Mouse (Mus musculus) heart, postnatal 4 days (tissue): Measurements from ENCODE around the gene Ttll7. TPM values are rescaled to one million over a fixed set of nuclear protein-coding genes. Genes with fewer than 3 reads are reported as not detected.

Experiments used
- DNase-seq: peaks from one replicate; pipeline ENCODE4 v3.0.0; 2021
- total RNA-seq, 2 experiments: library from RNA; stranded (reverse); gene quantifications; 2 replicates each; pipeline ENCODE4 v1.2.3; 2021

Ttll7 gene
- total RNA-seq, 2 experiments from 2014 or later = 2.5 to 2.6 TPM

DNA sequence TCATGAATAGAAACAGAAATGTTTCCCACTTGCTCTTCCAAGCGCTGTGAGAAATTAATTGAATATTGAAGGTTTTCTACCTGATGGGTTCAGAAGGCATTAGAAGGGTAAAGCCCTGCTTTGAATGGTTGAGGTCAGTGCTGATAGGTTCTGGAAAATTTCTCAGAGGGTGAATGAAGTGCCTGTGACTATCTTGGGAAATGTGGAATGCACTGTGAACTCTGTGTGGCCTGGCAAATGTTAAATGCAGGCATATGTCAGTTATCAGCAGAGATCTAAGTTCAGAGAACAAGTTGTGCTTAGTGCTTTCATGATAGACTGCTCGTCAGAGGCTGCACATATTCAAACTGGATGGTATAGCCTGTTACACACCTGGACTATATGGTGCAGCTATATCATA is 147.0 kb downstream of the Ttll7 start:
- DNase-seq = no peak

DNA sequence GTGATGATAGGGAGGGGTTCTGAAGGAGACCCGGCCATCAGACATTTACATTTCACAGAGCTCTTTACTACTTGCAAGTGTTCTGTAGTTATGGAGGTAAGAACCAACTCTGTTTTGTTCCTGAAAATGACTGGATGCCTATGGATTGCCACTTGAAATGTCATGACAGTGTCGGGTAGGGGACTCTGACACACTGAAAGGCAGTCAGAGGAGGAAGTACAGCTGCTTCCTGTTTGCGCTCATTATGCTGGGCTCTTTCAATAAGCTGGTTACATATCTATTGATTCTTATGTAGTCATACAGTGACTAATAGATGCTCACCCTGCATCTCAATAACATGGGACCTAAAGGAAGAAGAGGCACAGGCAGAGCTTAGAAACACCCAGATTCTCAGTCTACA is 148.8 kb downstream of the Ttll7 start:
- no peak for DNase-seq

DNA sequence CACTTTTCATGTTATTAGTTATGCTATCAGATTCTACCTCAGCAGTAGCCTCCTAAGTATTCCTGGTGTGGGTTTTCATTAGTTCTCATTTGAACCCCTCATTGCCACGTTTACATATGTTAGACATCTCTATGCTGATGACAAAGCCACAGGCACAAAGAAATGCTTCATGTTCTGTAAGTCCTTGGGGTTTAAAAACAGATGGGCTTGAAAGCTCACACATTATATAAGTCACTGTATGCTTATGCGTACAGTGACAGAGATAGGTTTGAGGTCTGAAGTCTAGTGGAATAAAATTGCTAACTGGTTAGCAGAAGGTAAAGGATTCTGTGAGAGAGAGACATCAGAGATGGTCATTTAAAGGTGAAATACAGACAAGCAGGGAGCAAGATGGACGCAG is 149.4 kb downstream of the Ttll7 start:
- no peak for DNase-seq

DNA sequence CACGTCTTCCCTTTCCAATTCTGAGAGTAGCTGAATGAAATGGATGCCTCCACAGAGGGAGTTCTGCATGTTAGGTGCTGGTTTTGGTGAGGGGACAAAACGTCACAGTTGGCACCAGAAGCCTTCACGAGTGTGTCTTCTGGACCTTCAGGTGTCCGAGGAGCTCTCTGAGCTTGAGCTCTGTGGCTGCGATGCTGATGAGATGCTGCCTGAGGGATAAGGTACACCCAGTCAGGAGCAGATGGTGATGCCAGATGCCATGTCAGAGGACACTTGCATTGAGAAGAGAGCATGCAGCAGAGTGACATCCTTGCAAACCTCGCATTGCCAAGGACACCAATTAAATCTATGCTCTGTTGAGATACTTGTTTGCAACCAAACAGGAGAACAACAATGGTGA is 164.3 kb downstream of the Ttll7 start:
- DNase-seq = no peak

DNA sequence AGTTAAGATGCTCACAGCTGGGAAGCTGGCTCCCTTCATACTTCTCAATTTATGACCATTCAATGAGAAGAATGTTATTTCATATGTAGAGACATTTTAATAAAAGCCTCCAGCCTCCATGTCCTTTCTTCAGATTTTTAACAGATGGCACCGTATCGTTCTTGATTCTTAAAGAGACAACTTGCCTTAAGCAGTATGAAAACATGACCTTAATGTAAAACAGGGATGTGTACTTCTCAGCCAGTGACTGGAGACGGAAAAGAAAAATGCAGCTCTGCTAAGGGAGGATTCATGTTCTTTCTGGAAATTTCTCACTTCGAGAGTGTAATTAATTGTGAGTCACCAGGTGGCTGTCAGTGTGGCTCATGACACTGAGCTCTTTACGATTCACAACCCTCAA is 167.3 kb downstream of the Ttll7 start:
- no peak for DNase-seq

DNA sequence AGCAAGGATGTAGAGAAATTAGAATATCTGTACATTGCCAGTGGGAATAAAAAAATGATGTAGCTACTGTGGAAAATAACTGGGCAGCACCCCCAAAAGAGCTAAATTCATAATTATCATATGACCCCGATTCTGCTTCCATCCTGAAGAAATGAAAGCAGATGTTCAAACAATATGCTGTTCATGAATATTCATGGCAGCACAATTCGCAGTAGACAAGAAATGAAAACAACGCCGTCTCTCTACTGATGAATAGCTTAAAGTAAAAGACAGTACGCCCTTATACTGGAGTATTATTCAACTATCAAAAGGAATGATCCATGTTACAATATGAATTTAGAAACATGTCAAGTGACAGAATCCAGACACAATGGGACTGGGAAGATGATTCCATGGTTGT is 174.1 kb downstream of the Ttll7 start:
- no peak for DNase-seq

DNA sequence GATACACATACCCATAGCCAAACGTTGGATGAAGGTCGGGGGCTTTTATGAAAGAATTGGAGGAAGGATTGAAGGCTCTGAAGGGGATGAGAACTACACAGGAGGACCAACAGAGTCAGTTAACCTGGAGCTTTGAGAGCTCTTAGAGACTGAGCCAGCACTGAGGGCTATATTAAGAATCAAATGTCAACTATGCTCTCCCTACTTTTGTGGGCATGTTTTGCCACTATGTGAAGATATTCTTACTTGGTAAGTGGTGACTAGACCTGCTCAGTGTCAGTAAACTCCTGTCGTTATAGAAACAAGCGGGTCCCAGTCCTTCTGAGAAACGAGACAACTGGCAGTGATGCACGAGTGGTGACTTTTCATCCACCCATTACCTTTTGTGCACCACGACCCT is 176.2 kb downstream of the Ttll7 start:
- no peak for DNase-seq

DNA sequence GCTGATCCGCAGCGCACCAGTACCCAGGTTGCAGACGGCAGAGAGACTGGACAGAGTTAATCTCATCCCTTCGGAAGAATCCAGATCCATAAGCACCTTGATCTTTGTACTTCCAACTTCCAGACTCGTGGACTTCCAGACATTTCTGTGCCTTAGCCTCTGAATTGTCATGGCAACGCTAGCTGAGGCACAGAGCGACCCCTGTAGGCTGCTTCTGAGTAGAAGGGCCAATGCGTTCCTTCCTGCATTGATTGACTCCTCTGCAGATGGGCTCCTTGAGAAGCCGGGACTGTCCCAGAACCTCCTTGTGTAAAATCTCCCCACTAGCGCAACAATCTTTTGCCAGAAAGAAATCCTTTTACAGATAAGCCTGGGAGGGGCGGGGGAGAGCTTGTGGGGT is 177.6 kb downstream of the Ttll7 start:
- DNase-seq = no peak

DNA sequence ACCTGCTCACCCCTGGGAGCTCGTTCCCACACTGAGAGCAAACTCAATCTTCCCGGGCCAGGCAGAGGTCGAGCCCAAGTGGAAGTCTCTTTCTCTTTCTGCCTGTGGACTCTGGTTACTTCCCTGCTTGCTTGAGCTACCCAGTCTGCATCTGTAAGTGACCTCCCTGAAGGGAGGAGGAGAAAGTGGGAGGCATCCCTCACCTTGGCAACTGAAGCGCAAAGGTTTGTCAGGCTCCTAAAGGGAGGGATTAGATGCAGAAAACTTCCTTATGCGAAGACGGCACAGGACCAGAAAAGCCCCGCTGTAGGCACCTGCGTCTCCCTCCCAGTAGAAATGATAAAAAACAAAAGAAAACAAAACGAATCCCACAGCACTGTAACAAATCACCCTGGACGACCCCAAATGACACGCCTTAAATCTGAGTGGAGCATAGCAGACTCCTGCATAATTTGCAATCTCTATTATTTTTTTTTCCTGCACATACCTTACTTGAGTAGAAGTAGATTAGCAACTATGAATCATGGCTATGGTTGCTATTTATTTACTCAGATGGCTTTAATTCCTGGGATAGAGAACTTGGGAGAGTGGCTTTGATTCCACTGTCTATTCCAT is 178.2 kb downstream of the Ttll7 start:
- DNase-seq = no peak

Other genes starting within 250 kb of the Ttll7 start
- not detected for gene Dnase2b, start 236.8 kb upstream of the Ttll7 start, total RNA-seq
- gene 4930503B20Rik, start 201.1 kb upstream of the Ttll7 start, total RNA-seq = under 1 TPM; 0.14 TPM
- gene Samd13, start 166.8 kb upstream of the Ttll7 start, total RNA-seq = 1 to 10 TPM; 1.3 to 1.8 TPM
- 100 to 1,000 TPM in 1 of 2 experiments, 10 to 100 TPM in 1; 93.6 to 106 TPM for gene Prkacb, start 39.4 kb upstream of the Ttll7 start, total RNA-seq